Mouse (Mus musculus): ENCODE results near the gene Thap2. TPM values are rescaled to one million over a fixed set of nuclear protein-coding genes. Genes with fewer than 3 reads are reported as not detected.

The Thap2 gene
- polyA plus RNA-seq, 1 experiment from 2014 or later, result 25.0 TPM

Other genes with a start within 250 kb of the Thap2 start
- gene Tph2, start 199.4 kb downstream of the Thap2 start, polyA plus RNA-seq (2016; fragmentation: Nextera tagmentation; extraction: Ambion mirVana), result 0.07 and 0.16 TPM in 2 replicates
- 49.0 and 56.9 TPM in 2 replicates for gene Tbc1d15, start 133.0 kb downstream of the Thap2 start, polyA plus RNA-seq (2016; fragmentation: Nextera tagmentation; extraction: Ambion mirVana)
- 3.1 and 3.3 TPM in 2 replicates for gene Rab21, start 68.8 kb downstream of the Thap2 start, polyA plus RNA-seq (2016; fragmentation: Nextera tagmentation; extraction: Ambion mirVana)
- gene Tmem19, start 21.9 kb downstream of the Thap2 start, polyA plus RNA-seq (2016; fragmentation: Nextera tagmentation; extraction: Ambion mirVana), result 30.4 and 35.2 TPM in 2 replicates
- 15.6 and 18.0 TPM in 2 replicates for gene Zfc3h1, start 516 bp upstream of the Thap2 start, polyA plus RNA-seq (2016; fragmentation: Nextera tagmentation; extraction: Ambion mirVana)
- 0.31 and 1.1 TPM in 2 replicates for gene A930009A15Rik, start 185.5 kb upstream of the Thap2 start, polyA plus RNA-seq (2016; fragmentation: Nextera tagmentation; extraction: Ambion mirVana)
- 7.2 and 9.1 TPM in 2 replicates for gene Lgr5, start 203.3 kb upstream of the Thap2 start, polyA plus RNA-seq (2016; fragmentation: Nextera tagmentation; extraction: Ambion mirVana)

Measured in midbrain, embryonic 10.5 days (tissue).